Mouse (Mus musculus) G1E (cell line): ENCODE results near the gene Nbl1. TPM values are rescaled to one million over a fixed set of nuclear protein-coding genes. Genes with fewer than 3 reads are reported as not detected.

ENCODE experiments used
- ATAC-seq: 2 replicates; pipeline ENCODE4 v1.8.0; 2016; ENCODE audit warnings: mild to moderate bottlenecking; ENCODE audit not compliant: insufficient number of reproducible peaks, poor library complexity, low FRiP score, severe bottlenecking; ENCODE audit errors: extremely low read depth
- DNase-seq: peaks from one replicate; pipeline ENCODE4 v3.0.0; 2012; ENCODE audit warnings: low spot score
- H3K27me3 ChIP-seq: 2 replicates; pipeline ENCODE4 v1.6.1; 2012; ENCODE audit warnings: mild to moderate bottlenecking, low read length, inconsistent platforms; ENCODE audit not compliant: insufficient read depth
- H3K36me3 ChIP-seq: replicated peaks from 2 replicates; pipeline ENCODE3; 2012; ENCODE audit warnings: mild to moderate bottlenecking, inconsistent platforms
- H3K4me1 ChIP-seq: 2 replicates; pipeline ENCODE4 v1.6.1; 2012; ENCODE audit warnings: low read depth, low read length, inconsistent platforms, mixed read lengths; ENCODE audit not compliant: insufficient read depth
- H3K4me3 ChIP-seq: 2 replicates; pipeline ENCODE4 v1.5.1; 2012; ENCODE audit warnings: low read depth, mild to moderate bottlenecking, inconsistent platforms, low read length, moderate library complexity, mixed read lengths
- H3K9me3 ChIP-seq: replicated peaks from 2 replicates; pipeline ENCODE4 v1.6.1; 2012; ENCODE audit warnings: inconsistent platforms
- CTCF ChIP-seq: IDR thresholded peaks from 2 replicates; pipeline ENCODE4 v1.5.1; 2012; ENCODE audit warnings: low read depth, low read length, inconsistent platforms, mixed read lengths
- GATA1 ChIP-seq: IDR thresholded peaks from 2 replicates; pipeline ENCODE4 v1.6.1; 2012; ENCODE audit warnings: borderline replicate concordance, low read length, inconsistent platforms, mixed read lengths
- GATA2 ChIP-seq: IDR thresholded peaks from 2 replicates; pipeline ENCODE4 v1.6.1; 2012; ENCODE audit warnings: low read depth, low read length, inconsistent platforms, borderline replicate concordance
- POLR2AphosphoS5 ChIP-seq: IDR thresholded peaks from 2 replicates; pipeline ENCODE4 v1.6.1; 2012; ENCODE audit warnings: low read depth, low read length, inconsistent platforms; ENCODE audit not compliant: insufficient replicate concordance
- TAL1 ChIP-seq: conservative IDR thresholded peaks from 2 replicates; pipeline ENCODE4 v1.6.1; 2012; ENCODE audit warnings: low read depth, low read length, inconsistent platforms, mixed read lengths
- polyA plus RNA-seq: library from polyadenylated mRNA; stranded (reverse); fragments of >175 nt; gene quantifications from 2 replicates; pipeline ENCODE4 v1.2.3, GENCODE M21; 2012
- total RNA-seq, 2 experiments: library from RNA; stranded (forward) in 1 of 2; stranded (reverse) in 1 of 2; fragments of 200-1000 nt in 1 of 2; fragments of >200 nt in 1 of 2; fragmentation: Nextera tagmentation in 1 of 2; gene quantifications; 2 replicates each; pipeline ENCODE4 v1.2.3; 2014 to 2017

The Nbl1 gene
- total and polyA plus RNA-seq, 3 experiments: 0.05 to 0.11 TPM; not detected in 1

GRCm38 (mm10) chr4:139032521-139032920 is 60.3 kb downstream of the Nbl1 start:
- peaks cover 97% of the 10 kb centered on the region for H3K36me3 ChIP-seq
- H3K27me3 ChIP-seq: no peaks in the 10 kb centered on the region
- DNase-seq (no peak), ATAC-seq (no peak)
- no peak for TF ChIP-seq CTCF
- no peak for TF ChIP-seq TAL1
- TF ChIP-seq GATA1: no peak
- no peak for TF ChIP-seq POLR2AphosphoS5
- no peak for TF ChIP-seq GATA2
- H3K4me3 ChIP-seq: no peak overlapping the region
- no peaks in the 10 kb centered on the region for H3K4me1 ChIP-seq
- peaks cover 4% of the 10 kb centered on the region for H3K9me3 ChIP-seq

Other genes starting within 250 kb of the Nbl1 start
- 32.6 and 32.7 TPM in 2 replicates for gene Pla2g5, start 229.5 kb downstream of the Nbl1 start, total RNA-seq (2014; fragmentation: Nextera tagmentation)
- gene Pla2g5, start 229.5 kb downstream of the Nbl1 start, total RNA-seq (2017): 10.3 and 16.4 TPM in 2 replicates
- gene Pla2g5, start 229.5 kb downstream of the Nbl1 start, polyA plus RNA-seq: 12.7 and 14.7 TPM in 2 replicates
- not detected in 2 replicates for gene Gm13030, start 219.0 kb downstream of the Nbl1 start, total RNA-seq (2014; fragmentation: Nextera tagmentation)
- not detected in 2 replicates for gene Gm13030, start 219.0 kb downstream of the Nbl1 start, total RNA-seq (2017)
- gene Gm13030, start 219.0 kb downstream of the Nbl1 start, polyA plus RNA-seq: not detected in 2 replicates
- 1.1 TPM in 1 of 2 replicates, not detected in the other for gene Pla2g2e, start 215.1 kb downstream of the Nbl1 start, total RNA-seq (2014; fragmentation: Nextera tagmentation)
- 0.22 and 0.23 TPM in 2 replicates for gene Pla2g2e, start 215.1 kb downstream of the Nbl1 start, total RNA-seq (2017)
- gene Pla2g2e, start 215.1 kb downstream of the Nbl1 start, polyA plus RNA-seq: 0.07 and 0.13 TPM in 2 replicates
- 2.9 and 5.4 TPM in 2 replicates for gene Otud3, start 179.0 kb downstream of the Nbl1 start, total RNA-seq (2014; fragmentation: Nextera tagmentation)
- gene Otud3, start 179.0 kb downstream of the Nbl1 start, total RNA-seq (2017): 11.0 and 11.7 TPM in 2 replicates
- 11.8 and 14.5 TPM in 2 replicates for gene Otud3, start 179.0 kb downstream of the Nbl1 start, polyA plus RNA-seq
- gene Rnf186, start 125.9 kb downstream of the Nbl1 start, total RNA-seq (2014; fragmentation: Nextera tagmentation): not detected in 2 replicates
- gene Rnf186, start 125.9 kb downstream of the Nbl1 start, total RNA-seq (2017): 0.12 and 0.27 TPM in 2 replicates
- not detected in 2 replicates for gene Rnf186, start 125.9 kb downstream of the Nbl1 start, polyA plus RNA-seq
- 8.8 and 11.6 TPM in 2 replicates for gene Tmco4, start 120.1 kb downstream of the Nbl1 start, total RNA-seq (2014; fragmentation: Nextera tagmentation)
- 16.3 and 16.5 TPM in 2 replicates for gene Tmco4, start 120.1 kb downstream of the Nbl1 start, total RNA-seq (2017)
- gene Tmco4, start 120.1 kb downstream of the Nbl1 start, polyA plus RNA-seq: 17.1 and 19.8 TPM in 2 replicates
- not detected in 2 replicates for gene Htr6, start 17.4 kb downstream of the Nbl1 start, total RNA-seq (2014; fragmentation: Nextera tagmentation)
- 0.06 TPM in 1 of 2 replicates, not detected in the other for gene Htr6, start 17.4 kb downstream of the Nbl1 start, total RNA-seq (2017)
- not detected in 2 replicates for gene Htr6, start 17.4 kb downstream of the Nbl1 start, polyA plus RNA-seq
- gene Minos1, start 38.1 kb upstream of the Nbl1 start, total RNA-seq (2014; fragmentation: Nextera tagmentation): 342 and 377 TPM in 2 replicates
- 323 and 338 TPM in 2 replicates for gene Minos1, start 38.1 kb upstream of the Nbl1 start, total RNA-seq (2017)
- 11.9 and 12.8 TPM in 2 replicates for gene Minos1, start 38.1 kb upstream of the Nbl1 start, polyA plus RNA-seq
- gene Capzb, start 99.9 kb upstream of the Nbl1 start, total RNA-seq (2014; fragmentation: Nextera tagmentation): 310 and 312 TPM in 2 replicates
- gene Capzb, start 99.9 kb upstream of the Nbl1 start, total RNA-seq (2017): 86.7 and 91.8 TPM in 2 replicates
- 99.4 and 110 TPM in 2 replicates for gene Capzb, start 99.9 kb upstream of the Nbl1 start, polyA plus RNA-seq
- 4.3 and 6.8 TPM in 2 replicates for gene Pqlc2, start 217.7 kb upstream of the Nbl1 start, total RNA-seq (2014; fragmentation: Nextera tagmentation)
- gene Pqlc2, start 217.7 kb upstream of the Nbl1 start, total RNA-seq (2017): 11.8 and 14.0 TPM in 2 replicates
- gene Pqlc2, start 217.7 kb upstream of the Nbl1 start, polyA plus RNA-seq: 3.8 and 4.4 TPM in 2 replicates
- gene Akr7a5, start 217.8 kb upstream of the Nbl1 start, total RNA-seq (2014; fragmentation: Nextera tagmentation): 7.8 and 13.2 TPM in 2 replicates
- 13.8 and 19.1 TPM in 2 replicates for gene Akr7a5, start 217.8 kb upstream of the Nbl1 start, total RNA-seq (2017)
- 57.3 and 64.0 TPM in 2 replicates for gene Akr7a5, start 217.8 kb upstream of the Nbl1 start, polyA plus RNA-seq